Mouse (Mus musculus) embryonic facial prominence, embryonic 12.5 days (tissue): ENCODE results near the gene Sgsm3. TPM values are rescaled to one million over a fixed set of nuclear protein-coding genes. Genes with fewer than 3 reads are reported as not detected.

Source experiments
- ATAC-seq: fragments of 200-750 bp; cut with Nextera tagmentation; 2 replicates; pipeline ENCODE4 v1.8.0; 2017; ENCODE audit not compliant: insufficient number of reproducible peaks, insufficient read depth, low FRiP score, low TSS enrichment
- H3K27ac ChIP-seq: fragments of 300-500 bp; sonication (generic); 2 replicates; pipeline ENCODE4 v1.5.1; 2016; ENCODE audit warnings: mild to moderate bottlenecking
- H3K27me3 ChIP-seq: fragments of 300-500 bp; sonication (generic); 2 replicates; pipeline ENCODE4 v1.6.1; 2016; ENCODE audit warnings: mild to moderate bottlenecking, moderate library complexity
- H3K36me3 ChIP-seq: fragments of 300-500 bp; sonication (generic); 2 replicates; pipeline ENCODE4 v1.6.1; 2016; ENCODE audit warnings: mild to moderate bottlenecking
- H3K4me1 ChIP-seq: fragments of 300-500 bp; sonication (generic); 2 replicates; pipeline ENCODE4 v1.6.1; 2016
- H3K4me2 ChIP-seq: fragments of 300-500 bp; sonication (generic); replicated peaks from 2 replicates; pipeline ENCODE4 v1.6.1; 2016; ENCODE audit warnings: mild to moderate bottlenecking, moderate library complexity
- H3K4me3 ChIP-seq: fragments of 300-500 bp; sonication (generic); 2 replicates; pipeline ENCODE4 v1.5.1; 2016; ENCODE audit warnings: mild to moderate bottlenecking
- H3K9ac ChIP-seq: fragments of 300-500 bp; sonication (generic); 2 replicates; pipeline ENCODE4 v1.6.1; 2016; ENCODE audit warnings: mild to moderate bottlenecking, moderate library complexity
- H3K9me3 ChIP-seq: fragments of 300-500 bp; sonication (generic); 2 replicates; pipeline ENCODE4 v1.6.1; 2016; ENCODE audit warnings: mild to moderate bottlenecking, moderate library complexity
- WGBS: fragments of 180-500 bp; shearing (Covaris S2); methylation state at CpG from one replicate; pipeline ENCODE4 v1.1.7; 2016; 5-methylcytosine and 5-hydroxymethylcytosine counted together
- polyA plus RNA-seq: library from polyadenylated mRNA; unstranded; fragments of >200 nt; fragmentation: Nextera tagmentation; extraction: Ambion mirVana; gene quantifications from 2 replicates; pipeline ENCODE4 v1.2.1, GENCODE M21; 2016

Gene Sgsm3
- polyA plus RNA-seq, 1 experiment from 2014 or later: 31.7 TPM

GRCm38 (mm10) chr15:80988331-80988730 lies 10.8 kb downstream of the Sgsm3 start:
- Histone ChIP-seq H3K9me3 (no peaks in the 10 kb centered on the region), H3K4me1 (no peaks in the 10 kb centered on the region), H3K9ac (no peak overlapping the region), H3K4me3 (no peak overlapping the region), H3K27me3 (no peaks in the 10 kb centered on the region), H3K36me3 (no peaks in the 10 kb centered on the region), H3K27ac (no peak overlapping the region), H3K4me2 (no peak overlapping the region)
- 44% methylated on average over 1 of the region's 1 CpGs for WGBS
- no peak for ATAC-seq

- Histone ChIP-seq H3K4me1 (no peaks in the 10 kb centered on the region), H3K9me3 (no peaks in the 10 kb centered on the region), H3K27me3 (no peaks in the 10 kb centered on the region), H3K4me3 (no peak overlapping the region), H3K36me3 (no peaks in the 10 kb centered on the region), H3K4me2 (no peak overlapping the region), H3K9ac (no peak overlapping the region), H3K27ac (no peak overlapping the region)
- no peak for ATAC-seq
- WGBS: 70% methylated on average over 3 of the region's 3 CpGs
Observed at GRCm38 (mm10) chr15:80989712-80990111, 12.1 kb downstream of the Sgsm3 start.

GRCm38 (mm10) chr15:80994959-80995358 lies 17.4 kb downstream of the Sgsm3 start:
- Histone ChIP-seq H3K4me1 (no peaks in the 10 kb centered on the region), H3K27ac (no peak overlapping the region), H3K36me3 (no peaks in the 10 kb centered on the region), H3K27me3 (no peaks in the 10 kb centered on the region), H3K4me3 (no peak overlapping the region), H3K4me2 (no peak overlapping the region), H3K9me3 (no peaks in the 10 kb centered on the region), H3K9ac (no peak overlapping the region)
- 76% methylated on average over 5 of the region's 5 CpGs for WGBS
- ATAC-seq: no peak

- H3K9ac ChIP-seq: no peak overlapping the region
- H3K27ac ChIP-seq: no peak overlapping the region
- peaks cover 5% of the 10 kb centered on the region; the same call in 1 of the 2 replicates for H3K4me1 ChIP-seq
- no peak overlapping the region for H3K4me3 ChIP-seq
- no peak overlapping the region for H3K4me2 ChIP-seq
- WGBS: 82% methylated on average over 6 of the region's 6 CpGs
- no peaks in the 10 kb centered on the region for H3K36me3 ChIP-seq
- H3K9me3 ChIP-seq: no peaks in the 10 kb centered on the region
- ATAC-seq: no peak
- no peaks in the 10 kb centered on the region for H3K27me3 ChIP-seq
Observed at GRCm38 (mm10) chr15:80996090-80996835, 18.7 kb downstream of the Sgsm3 start.

- WGBS: 26% methylated on average over 1 of the region's 1 CpGs
- Histone ChIP-seq H3K4me3 (no peak overlapping the region), H3K4me2 (no peak overlapping the region), H3K27me3 (no peaks in the 10 kb centered on the region), H3K9ac (no peak overlapping the region), H3K36me3 (no peaks in the 10 kb centered on the region), H3K9me3 (no peaks in the 10 kb centered on the region), H3K4me1 (peaks cover 5% of the 10 kb centered on the region; the same call in 1 of the 2 replicates), H3K27ac (no peak overlapping the region)
- ATAC-seq: no peak
Observed at GRCm38 (mm10) chr15:80997077-80997476, 19.5 kb downstream of the Sgsm3 start.

- H3K4me2 ChIP-seq: no peak overlapping the region
- no peak overlapping the region for H3K27ac ChIP-seq
- ATAC-seq: no peak
- H3K9me3 ChIP-seq: no peaks in the 10 kb centered on the region
- H3K9ac ChIP-seq: no peak overlapping the region
- no peak overlapping the region for H3K4me3 ChIP-seq
- peaks cover 7% of the 10 kb centered on the region; the same call in 1 of the 2 replicates for H3K36me3 ChIP-seq
- H3K4me1 ChIP-seq: peaks cover 5% of the 10 kb centered on the region; the same call in 1 of the 2 replicates
- WGBS: 39% methylated on average over 3 of the region's 4 CpGs
- H3K27me3 ChIP-seq: no peaks in the 10 kb centered on the region
Observed at GRCm38 (mm10) chr15:81000419-81001138, 23.0 kb downstream of the Sgsm3 start.

GRCm38 (mm10) chr15:81006127-81006735 lies 28.7 kb downstream of the Sgsm3 start:
- ATAC-seq: no peak
- Histone ChIP-seq H3K27ac (no peak overlapping the region), H3K36me3 (peaks cover 30% of the 10 kb centered on the region), H3K9me3 (no peaks in the 10 kb centered on the region), H3K4me3 (no peak overlapping the region), H3K4me1 (0 out of 2 replicates have a peak, but pooled peaks cover 5% of the 10 kb centered on the region), H3K9ac (no peak overlapping the region), H3K27me3 (no peaks in the 10 kb centered on the region), H3K4me2 (no peak overlapping the region)
- WGBS: 87% methylated on average over 10 of the region's 10 CpGs

- Histone ChIP-seq H3K4me2 (no peak overlapping the region), H3K27me3 (no peaks in the 10 kb centered on the region), H3K27ac (no peak overlapping the region), H3K36me3 (peaks cover 36% of the 10 kb centered on the region), H3K9ac (no peak overlapping the region), H3K4me3 (no peak overlapping the region), H3K4me1 (0 out of 2 replicates have a peak, but pooled peaks cover 5% of the 10 kb centered on the region), H3K9me3 (no peaks in the 10 kb centered on the region)
- ATAC-seq: no peak
- 92% methylated on average over 9 of the region's 9 CpGs for WGBS
Observed at GRCm38 (mm10) chr15:81007339-81007738, 29.8 kb downstream of the Sgsm3 start.

GRCm38 (mm10) chr15:81007905-81008304 lies 30.3 kb downstream of the Sgsm3 start:
- H3K4me2 ChIP-seq: no peak overlapping the region
- 87% methylated on average over 8 of the region's 8 CpGs for WGBS
- no peaks in the 10 kb centered on the region for H3K9me3 ChIP-seq
- H3K9ac ChIP-seq: no peak overlapping the region
- no peak overlapping the region for H3K4me3 ChIP-seq
- H3K4me1 ChIP-seq: 0 out of 2 replicates have a peak, but pooled peaks cover 5% of the 10 kb centered on the region
- peaks cover 42% of the 10 kb centered on the region for H3K36me3 ChIP-seq
- no peak for ATAC-seq
- H3K27me3 ChIP-seq: no peaks in the 10 kb centered on the region
- no peak overlapping the region for H3K27ac ChIP-seq

GRCm38 (mm10) chr15:81008689-81009123 lies 31.1 kb downstream of the Sgsm3 start:
- WGBS: 65% methylated on average over 10 of the region's 10 CpGs
- no peak overlapping the region for H3K9ac ChIP-seq
- no peaks in the 10 kb centered on the region for H3K9me3 ChIP-seq
- 0 out of 2 replicates have a peak, but pooled peaks cover 5% of the 10 kb centered on the region for H3K4me1 ChIP-seq
- H3K36me3 ChIP-seq: peaks cover 43% of the 10 kb centered on the region
- no peak overlapping the region for H3K27ac ChIP-seq
- H3K27me3 ChIP-seq: no peaks in the 10 kb centered on the region
- no peak overlapping the region for H3K4me2 ChIP-seq
- H3K4me3 ChIP-seq: no peak overlapping the region
- ATAC-seq: no peak

GRCm38 (mm10) chr15:81010114-81010513 lies 32.5 kb downstream of the Sgsm3 start:
- no peak overlapping the region for H3K4me3 ChIP-seq
- no peaks in the 10 kb centered on the region for H3K9me3 ChIP-seq
- ATAC-seq: no peak
- H3K36me3 ChIP-seq: peaks cover 52% of the 10 kb centered on the region
- 85% methylated on average over 7 of the region's 7 CpGs for WGBS
- H3K9ac ChIP-seq: no peak overlapping the region
- H3K27ac ChIP-seq: no peak overlapping the region
- no peaks in the 10 kb centered on the region for H3K27me3 ChIP-seq
- 0 out of 2 replicates have a peak, but pooled peaks cover 5% of the 10 kb centered on the region for H3K4me1 ChIP-seq
- H3K4me2 ChIP-seq: no peak overlapping the region
